Mouse (Mus musculus) C2C12 (cell line): ENCODE data around the gene Ank2.

ENCODE experiments used
- CTCF ChIP-seq: IDR thresholded peaks from one replicate; pipeline ENCODE4 v1.5.1; 2011; ENCODE audit not compliant: control insufficient read depth, insufficient read depth, insufficient read length
- FOSL1 ChIP-seq: IDR thresholded peaks from one replicate; pipeline ENCODE4 v1.8.0; 2011; ENCODE audit warnings: mild to moderate bottlenecking, low read length; ENCODE audit not compliant: poor library complexity, insufficient read depth, severe bottlenecking
- USF1 ChIP-seq: IDR thresholded peaks from one replicate; pipeline ENCODE4 v1.6.1; 2011; ENCODE audit warnings: low read depth, mild to moderate bottlenecking, control low read depth, moderate library complexity

GRCm38 (mm10) chr3:127363512-127363911, 135.6 kb downstream of the Ank2 start:
- no peak for TF ChIP-seq CTCF
- no peak for TF ChIP-seq USF1
- TF ChIP-seq FOSL1, result no peak
